Mouse (Mus musculus) heart, embryonic 14.5 days (tissue): ENCODE data around the gene Pigr. TPM values are rescaled to one million over a fixed set of nuclear protein-coding genes. Genes with fewer than 3 reads are reported as not detected.

Experiments used
- ATAC-seq: fragments of 200-750 bp; cut with Nextera tagmentation; 2 replicates; pipeline ENCODE4 v1.8.0; 2017; ENCODE audit warnings: low read depth, moderate TSS enrichment; ENCODE audit not compliant: insufficient number of reproducible peaks, insufficient read depth, low FRiP score
- H3K27ac ChIP-seq, 2 experiments: fragments of 200-500 bp in 1 of 2; fragments of 300-500 bp in 1 of 2; sonication (generic) in 1 of 2; replicated peaks in 1 of 2; 2 replicates each; pipeline ENCODE4 v1.5.1; 2012 to 2014; ENCODE audit warnings: low read depth in 2 of 2, low read length in 2 of 2, control low read depth in 1 of 2, mild to moderate bottlenecking in 1 of 2, mixed read lengths in 1 of 2; ENCODE audit not compliant: control insufficient read depth in 1 of 2, insufficient read depth in 1 of 2
- H3K27me3 ChIP-seq: fragments of 300-500 bp; sonication (generic); 2 replicates; pipeline ENCODE4 v1.6.1; 2014; ENCODE audit warnings: mild to moderate bottlenecking, low read length, control low read depth; ENCODE audit not compliant: control insufficient read depth, insufficient read depth
- H3K36me3 ChIP-seq: fragments of 300-500 bp; sonication (generic); 2 replicates; pipeline ENCODE4 v1.6.1; 2014; ENCODE audit warnings: mild to moderate bottlenecking, control low read depth, low read length, mixed read lengths; ENCODE audit not compliant: control insufficient read depth, insufficient read depth
- H3K4me1 ChIP-seq, 2 experiments: fragments of 200-500 bp in 1 of 2; fragments of 300-500 bp in 1 of 2; sonication (generic) in 1 of 2; 2 replicates each; pipeline ENCODE4 v1.6.1; 2012 to 2014; ENCODE audit warnings: low read length in 2 of 2, control low read depth in 1 of 2, mixed read lengths in 1 of 2; ENCODE audit not compliant: control insufficient read depth in 2 of 2, insufficient read depth in 2 of 2
- H3K4me2 ChIP-seq: fragments of 300-500 bp; sonication (generic); 2 replicates; pipeline ENCODE4 v1.6.1; 2014; ENCODE audit warnings: mild to moderate bottlenecking, low read length
- H3K4me3 ChIP-seq, 2 experiments: fragments of 200-500 bp in 1 of 2; fragments of 300-500 bp in 1 of 2; sonication (generic) in 1 of 2; 2 replicates each; pipeline ENCODE4 v1.5.1; 2012 to 2014; ENCODE audit warnings: low read length in 2 of 2, mild to moderate bottlenecking in 2 of 2, control low read depth in 1 of 2, low read depth in 1 of 2, moderate library complexity in 1 of 2; ENCODE audit not compliant: control insufficient read depth in 1 of 2, insufficient read depth in 1 of 2
- H3K9ac ChIP-seq: fragments of 300-500 bp; sonication (generic); 2 replicates; pipeline ENCODE4 v1.6.1; 2014; ENCODE audit warnings: mild to moderate bottlenecking, low read length
- H3K9me3 ChIP-seq: fragments of 300-500 bp; sonication (generic); 2 replicates; pipeline ENCODE4 v1.6.1; 2016; ENCODE audit warnings: low read length, control low read depth; ENCODE audit not compliant: control insufficient read depth
- WGBS: fragments of 180-500 bp; shearing (Covaris S2); extraction: QIAGEN DNeasy Blood & Tissue Kit; methylation state at CpG from one replicate; pipeline ENCODE4 v1.1.7; 2014; 5-methylcytosine and 5-hydroxymethylcytosine counted together
- polyA plus RNA-seq: library from polyadenylated mRNA; unstranded; fragments of >200 nt; fragmentation: Nextera tagmentation; extraction: Ambion mirVana; gene quantifications from 2 replicates; pipeline ENCODE4 v1.2.1, GENCODE M21; 2014

Gene Pigr
- polyA plus RNA-seq, 1 experiment from 2014 or later = 0.05 TPM

- no peaks in the 10 kb centered on the region for H3K27me3 ChIP-seq
- no peak overlapping the region for H3K27ac ChIP-seq
- no peak overlapping the region for H3K4me3 ChIP-seq
- no peak overlapping the region for H3K9ac ChIP-seq
- H3K9me3 ChIP-seq = no peaks in the 10 kb centered on the region
- no peaks in the 10 kb centered on the region for H3K36me3 ChIP-seq
- H3K4me1 ChIP-seq = peaks cover 0 to 3% of the 10 kb centered on the region in 2 experiments; a peak in 3 of 4 replicates
- H3K4me2 ChIP-seq = no peak overlapping the region
- 47% methylated on average over 6 of the region's 6 CpGs for WGBS
- no peak for ATAC-seq
Measured at GRCm38 (mm10) chr1:130798037-130798436, 28.4 kb upstream of the Pigr start.

DNA sequence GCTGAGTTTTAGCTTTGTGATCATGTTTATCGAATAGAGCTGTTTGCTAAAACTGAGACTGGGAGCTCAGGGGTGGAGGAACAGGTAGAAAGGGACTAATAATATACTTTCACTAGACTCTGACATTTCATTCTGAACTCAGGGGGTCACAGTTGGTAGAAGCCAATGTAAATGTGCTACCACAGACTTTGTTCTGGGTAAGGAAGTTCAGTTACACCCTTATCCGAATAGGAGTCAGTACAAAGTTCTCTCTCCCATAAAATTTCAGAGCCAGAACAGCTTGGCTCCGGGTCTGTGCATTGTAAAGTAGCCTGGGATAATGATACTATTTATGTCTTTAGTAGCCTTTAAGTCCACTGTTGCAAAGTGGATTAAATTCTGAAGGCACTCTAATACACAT is 27.9 kb upstream of the Pigr start:
- Histone ChIP-seq H3K36me3 (no peaks in the 10 kb centered on the region), H3K27me3 (no peaks in the 10 kb centered on the region), H3K27ac (no peak overlapping the region), H3K4me1 (peaks cover 4 to 7% of the 10 kb centered on the region in 2 experiments; a peak in 3 of 4 replicates), H3K9me3 (no peaks in the 10 kb centered on the region), H3K4me3 (no peak overlapping the region), H3K9ac (no peak overlapping the region), H3K4me2 (no peak overlapping the region)
- no peak for ATAC-seq
- 54% methylated on average over 3 of the region's 3 CpGs for WGBS

GRCm38 (mm10) chr1:130799399-130799798 is 27.1 kb upstream of the Pigr start:
- Histone ChIP-seq H3K4me3 (no peak overlapping the region), H3K9me3 (no peaks in the 10 kb centered on the region), H3K36me3 (no peaks in the 10 kb centered on the region), H3K27ac (no peak overlapping the region), H3K4me1 (peaks cover 8 to 12% of the 10 kb centered on the region in 2 experiments), H3K4me2 (no peak overlapping the region), H3K9ac (no peak overlapping the region), H3K27me3 (no peaks in the 10 kb centered on the region)
- WGBS = 90% methylated on average over 2 of the region's 2 CpGs
- no peak for ATAC-seq

- Histone ChIP-seq H3K4me3 (no peak within 1 kb of the TSS), H3K4me2 (no peak within 1 kb of the TSS), H3K27ac (no peak within 1 kb of the TSS), H3K27me3 (no peaks in the 10 kb centered on the region), H3K36me3 (no peaks in the 10 kb centered on the region), H3K9ac (no peak within 1 kb of the TSS), H3K9me3 (no peaks in the 10 kb centered on the region), H3K4me1 (peaks cover 15 to 20% of the 10 kb centered on the region in 2 experiments)
- WGBS = 82% methylated on average over 8 of the region's 8 CpGs
- ATAC-seq = no peak
Measured at GRCm38 (mm10) chr1:130800602-130801001, 25.9 kb upstream of the Pigr start, which contains the start of gene Fcamr. Gene Fcamr, plus strand, starts transcription at chr1:130800902.

DNA sequence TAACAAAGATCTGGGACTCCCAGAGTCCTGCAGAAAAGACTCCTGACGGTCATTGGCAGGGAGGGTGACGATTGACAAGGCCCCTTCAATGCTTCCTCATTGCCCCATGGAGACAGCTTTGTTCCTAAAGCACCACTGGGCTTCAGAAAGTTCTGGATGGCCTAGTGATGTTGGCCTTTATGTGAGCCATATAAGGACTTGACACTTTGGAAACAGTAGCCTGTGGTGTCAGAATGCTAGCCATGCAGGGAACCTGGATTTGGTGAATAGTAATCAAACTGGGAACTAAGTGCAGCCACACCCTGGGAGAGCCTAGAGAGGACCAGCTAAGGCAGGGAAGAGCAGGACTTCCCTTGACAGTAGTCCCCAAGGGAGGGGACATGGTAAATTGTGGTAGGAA is 25.0 kb upstream of the Pigr start:
- H3K4me2 ChIP-seq = no peak overlapping the region
- H3K27ac ChIP-seq = no peak overlapping the region
- no peak for ATAC-seq
- no peaks in the 10 kb centered on the region for H3K9me3 ChIP-seq
- no peak overlapping the region for H3K4me3 ChIP-seq
- no peaks in the 10 kb centered on the region for H3K27me3 ChIP-seq
- H3K36me3 ChIP-seq = no peaks in the 10 kb centered on the region
- WGBS = 81% methylated on average over 2 of the region's 2 CpGs
- no peak overlapping the region for H3K9ac ChIP-seq
- H3K4me1 ChIP-seq = peaks cover 15 to 20% of the 10 kb centered on the region in 2 experiments

DNA sequence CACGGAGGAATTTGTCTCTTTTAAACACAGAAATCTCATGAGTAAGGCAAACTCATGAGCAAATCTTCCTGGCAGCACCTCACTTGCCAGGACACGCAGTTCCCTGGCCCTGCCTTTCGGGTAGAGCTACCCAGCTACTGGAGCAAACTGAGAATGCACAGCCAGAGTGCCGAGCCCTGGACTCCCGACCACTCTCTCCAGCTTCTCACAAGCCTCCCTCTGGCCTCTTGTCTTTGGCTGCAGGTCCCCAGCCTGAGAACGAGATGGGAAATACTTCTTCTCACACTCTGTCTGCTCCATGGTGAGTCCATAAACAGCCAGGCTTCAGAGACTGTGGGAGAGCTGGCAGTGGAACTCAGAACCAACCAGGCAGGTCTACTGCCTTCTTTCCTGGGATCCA is 23.5 kb upstream of the Pigr start:
- H3K4me3 ChIP-seq = no peak overlapping the region
- no peak for ATAC-seq
- no peaks in the 10 kb centered on the region for H3K27me3 ChIP-seq
- 46% methylated on average over 6 of the region's 6 CpGs for WGBS
- H3K4me2 ChIP-seq = no peak overlapping the region
- H3K4me1 ChIP-seq = peaks cover 15 to 20% of the 10 kb centered on the region in 2 experiments
- H3K9ac ChIP-seq = no peak overlapping the region
- no peak overlapping the region for H3K27ac ChIP-seq
- no peaks in the 10 kb centered on the region for H3K36me3 ChIP-seq
- H3K9me3 ChIP-seq = no peaks in the 10 kb centered on the region

DNA sequence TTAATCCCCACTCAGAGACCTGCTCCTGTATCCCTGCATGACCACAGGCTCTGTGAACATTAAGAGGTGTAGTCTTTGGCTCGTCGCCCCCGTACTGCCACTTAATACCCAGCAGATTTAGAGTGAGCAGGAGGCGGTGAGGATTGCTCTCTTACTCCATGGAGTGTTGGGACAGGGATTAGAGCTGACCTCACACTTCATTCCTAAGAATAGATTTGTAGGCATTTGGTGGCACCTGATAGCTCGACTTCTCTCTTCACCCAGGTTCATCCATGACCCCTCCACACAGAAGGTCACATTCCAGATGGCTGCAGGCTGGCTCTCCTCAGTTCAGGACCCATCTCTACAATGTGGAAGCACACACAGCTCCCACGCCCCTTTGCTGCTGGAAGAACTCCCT is 22.2 kb upstream of the Pigr start:
- H3K36me3 ChIP-seq = no peaks in the 10 kb centered on the region
- ATAC-seq = peak; percentile 75
- peak overlapping the region; percentile 21; the same call in 1 of the 2 replicates for H3K4me2 ChIP-seq
- peaks cover 15 to 20% of the 10 kb centered on the region in 2 experiments for H3K4me1 ChIP-seq
- peak overlapping the region; percentile 41 to 69; a peak in 3 of 4 replicates for H3K27ac ChIP-seq
- no peak overlapping the region for H3K4me3 ChIP-seq
- no peak overlapping the region for H3K9ac ChIP-seq
- H3K9me3 ChIP-seq = no peaks in the 10 kb centered on the region
- WGBS = 27% methylated on average over 6 of the region's 6 CpGs
- no peaks in the 10 kb centered on the region for H3K27me3 ChIP-seq

DNA sequence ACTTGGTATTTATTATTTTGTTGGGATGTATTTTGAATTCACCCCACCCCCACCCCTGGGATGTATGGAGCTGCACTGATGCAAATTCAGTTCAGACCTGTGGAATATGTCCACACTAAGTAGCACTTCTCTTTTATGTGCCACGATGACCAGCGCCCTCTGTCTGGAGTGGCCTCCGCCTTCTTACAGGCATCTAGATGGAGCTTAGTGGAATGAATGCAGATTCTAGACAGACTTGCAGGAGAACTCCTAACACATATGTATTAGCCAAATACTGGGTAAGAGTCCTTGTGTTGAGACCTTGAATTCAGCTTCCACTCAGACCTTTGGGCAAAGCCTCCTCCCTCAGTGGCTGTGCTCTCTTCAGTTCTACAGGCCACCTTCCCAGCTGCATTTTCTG is 15.6 kb upstream of the Pigr start:
- H3K36me3 ChIP-seq = no peaks in the 10 kb centered on the region
- no peaks in the 10 kb centered on the region for H3K27me3 ChIP-seq
- H3K27ac ChIP-seq = no peak overlapping the region
- H3K9me3 ChIP-seq = no peaks in the 10 kb centered on the region
- no peak overlapping the region for H3K4me2 ChIP-seq
- no peak overlapping the region for H3K4me3 ChIP-seq
- no peak overlapping the region for H3K9ac ChIP-seq
- H3K4me1 ChIP-seq = no peaks in the 10 kb centered on the region
- no peak for ATAC-seq
- WGBS = 83% methylated on average over 3 of the region's 3 CpGs
